Mouse (Mus musculus): ENCODE measurements around the gene Bend6.

DNA sequence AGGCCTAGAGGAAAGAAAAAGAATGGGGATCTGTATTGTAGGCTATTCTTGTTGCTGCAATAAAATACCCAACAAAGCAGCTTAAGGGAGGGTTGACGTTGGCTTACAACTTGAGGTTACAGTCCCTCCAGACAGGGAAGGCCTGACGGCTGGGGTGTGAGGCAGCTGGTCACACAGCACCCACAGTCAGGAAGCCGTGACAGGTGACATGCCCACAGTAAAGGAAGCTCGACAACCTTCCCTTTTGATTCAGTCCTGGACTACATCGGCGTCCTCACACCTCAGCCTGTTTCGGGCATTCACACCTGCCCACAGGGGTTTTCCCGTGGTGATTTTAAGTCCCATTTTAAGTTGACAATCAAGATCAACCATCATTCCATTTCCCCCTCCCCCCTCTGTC is 35.0 kb upstream of the Bend6 start:
- TF ChIP-seq CTCF (IDR thresholded peaks at IDR 0.05; ENCODE audit: borderline replicate concordance, insufficient read depth, low read length), result no peak
- no peak for TF ChIP-seq POLR2A (IDR thresholded peaks at IDR 0.05; ENCODE audit: low read depth, low read length)

Measured in embryonic fibroblast, embryonic 13.5 days (primary cell).